Mouse (Mus musculus): ENCODE data around the gene Afg3l1.

DNA sequence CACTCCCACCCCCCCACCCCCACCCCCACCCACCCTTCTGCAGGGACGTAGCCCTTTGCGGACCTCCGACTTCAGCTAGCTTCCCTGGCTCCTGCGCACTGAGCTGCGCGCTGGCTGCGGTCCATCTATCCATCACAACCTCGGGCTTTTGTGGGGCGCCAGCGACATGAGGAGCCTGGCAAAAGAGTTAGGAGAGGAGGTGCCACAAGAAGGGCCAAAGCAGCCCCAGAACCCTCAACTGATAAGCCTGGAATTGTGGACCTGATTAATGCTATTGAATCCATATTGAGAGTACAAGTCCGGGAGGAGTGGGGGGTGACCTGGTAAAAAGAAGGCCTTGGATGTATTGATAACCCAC is 37.8 kb downstream of the Afg3l1 start:
- TF ChIP-seq CTCF (IDR thresholded peaks at IDR 0.05; ENCODE audit: low read depth, low read length), result no peak
- TF ChIP-seq POLR2A (IDR thresholded peaks at IDR 0.05; ENCODE audit: extremely low read depth, insufficient read depth, low read length), result no peak

All from liver, adult 2 months (tissue).